Mouse (Mus musculus) urinary bladder, adult 2 months (tissue): ENCODE measurements around the gene Katnal1. TPM values are rescaled to one million over a fixed set of nuclear protein-coding genes. Genes with fewer than 3 reads are reported as not detected.

Source experiments
- DNase-seq: peaks from one replicate; pipeline ENCODE4 v3.0.0; 2022; ENCODE audit warnings: low spot score
- polyA plus RNA-seq: library from polyadenylated mRNA; depleted of rRNA; stranded (reverse); fragments of >200 nt; gene quantifications from 2 replicates; pipeline ENCODE4 v1.2.3, GENCODE M21; 2012

Gene Katnal1
- polyA plus RNA-seq, 1 experiment: 6.3 TPM

GRCm38 (mm10) chr5:148954314-148955060 is 25.4 kb upstream of the Katnal1 start:
- DNase-seq: no peak

GRCm38 (mm10) chr5:148953098-148953497 is 24.0 kb upstream of the Katnal1 start:
- no peak for DNase-seq

- DNase-seq: no peak
Measured at GRCm38 (mm10) chr5:148952419-148952818, 23.3 kb upstream of the Katnal1 start.

DNA sequence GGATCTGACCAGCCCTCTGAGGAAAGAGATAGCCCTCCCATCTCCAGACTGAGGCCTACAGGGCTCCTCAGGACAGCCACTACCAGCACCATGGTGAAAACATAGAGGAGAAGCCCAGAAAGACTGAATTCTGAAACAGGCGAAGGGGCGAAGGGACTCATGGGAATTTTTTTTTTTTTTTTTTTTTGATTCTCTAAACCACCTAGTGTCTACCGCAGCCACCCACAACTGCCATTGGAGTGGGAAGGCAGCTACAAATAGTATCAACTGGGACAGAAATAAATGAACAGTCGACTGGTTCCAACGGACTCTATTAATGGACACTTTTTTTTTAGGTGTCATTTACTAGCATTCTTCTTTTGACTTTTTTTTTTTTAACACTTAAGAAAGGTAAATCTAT is 22.2 kb upstream of the Katnal1 start:
- no peak for DNase-seq

DNA sequence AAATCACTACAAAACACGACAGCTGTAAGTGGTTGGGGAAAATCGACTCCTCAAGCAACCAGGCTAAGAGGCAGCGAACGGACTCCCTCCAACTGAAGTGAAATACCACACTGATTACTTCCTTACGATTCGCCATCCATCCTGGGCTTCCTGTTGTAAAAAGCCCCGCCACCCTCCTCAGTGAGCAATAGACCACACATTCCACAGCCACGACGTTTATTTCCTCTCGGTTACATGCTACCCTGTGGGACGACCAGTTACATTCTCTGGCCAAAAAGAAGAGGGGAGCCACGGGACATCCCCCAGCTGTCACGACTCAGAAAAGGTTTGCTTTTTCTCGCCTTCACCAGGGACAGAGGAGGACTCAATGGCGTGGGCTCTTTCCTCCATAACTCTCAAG is 20.9 kb upstream of the Katnal1 start:
- DNase-seq: no peak

DNA sequence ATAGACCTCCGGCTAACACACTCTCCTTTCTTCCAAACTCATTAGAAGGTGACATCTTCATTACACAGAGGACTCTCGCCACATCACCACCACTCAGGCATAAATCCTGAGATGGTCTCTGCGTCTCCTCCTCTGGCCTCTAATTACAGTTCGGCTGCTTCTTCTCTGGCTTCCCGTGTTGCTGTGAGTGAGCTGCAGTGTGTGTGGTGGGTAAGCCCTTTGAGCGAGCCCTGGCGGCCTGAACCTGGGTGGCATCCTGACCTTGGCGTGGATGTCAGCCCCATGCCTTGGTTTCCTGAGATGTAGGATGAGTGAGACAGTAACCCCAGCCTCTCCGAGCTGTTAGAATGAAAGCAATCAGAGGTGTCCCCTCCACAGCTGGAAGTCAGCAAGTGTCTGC is 19.5 kb upstream of the Katnal1 start:
- DNase-seq: no peak

- no peak for DNase-seq
Measured at GRCm38 (mm10) chr5:148947412-148947811, 18.3 kb upstream of the Katnal1 start.

GRCm38 (mm10) chr5:148946787-148947186 is 17.7 kb upstream of the Katnal1 start:
- DNase-seq: no peak

GRCm38 (mm10) chr5:148945735-148946134 is 16.6 kb upstream of the Katnal1 start:
- DNase-seq: no peak

- no peak for DNase-seq
Measured at GRCm38 (mm10) chr5:148944024-148944423, 14.9 kb upstream of the Katnal1 start.

- no peak for DNase-seq
Measured at GRCm38 (mm10) chr5:148943444-148943843, 14.3 kb upstream of the Katnal1 start.

GRCm38 (mm10) chr5:148942957-148943356 is 13.8 kb upstream of the Katnal1 start:
- no peak for DNase-seq

DNA sequence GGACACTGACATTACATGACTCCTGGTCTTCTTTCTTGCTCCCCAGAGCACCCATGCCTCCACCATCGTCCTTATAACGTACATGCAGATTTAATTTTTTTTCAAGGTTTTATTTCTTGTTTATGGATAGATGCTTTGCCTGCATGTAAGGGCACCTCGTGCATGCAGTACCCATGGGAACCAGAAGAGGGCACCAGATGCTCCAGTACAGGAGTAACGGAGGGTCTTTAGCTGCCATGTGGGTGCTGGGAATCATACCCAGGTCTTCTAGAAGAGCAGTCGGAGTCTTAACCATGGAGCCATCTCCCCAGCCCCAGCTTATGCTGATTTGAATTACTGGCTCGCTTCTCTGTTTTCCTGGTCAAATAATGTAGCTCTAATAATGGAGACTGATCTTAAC is 13.2 kb upstream of the Katnal1 start:
- DNase-seq: no peak

GRCm38 (mm10) chr5:148941867-148942266 is 12.7 kb upstream of the Katnal1 start:
- no peak for DNase-seq

- DNase-seq: no peak
Measured at GRCm38 (mm10) chr5:148939948-148940382, 10.8 kb upstream of the Katnal1 start.

DNA sequence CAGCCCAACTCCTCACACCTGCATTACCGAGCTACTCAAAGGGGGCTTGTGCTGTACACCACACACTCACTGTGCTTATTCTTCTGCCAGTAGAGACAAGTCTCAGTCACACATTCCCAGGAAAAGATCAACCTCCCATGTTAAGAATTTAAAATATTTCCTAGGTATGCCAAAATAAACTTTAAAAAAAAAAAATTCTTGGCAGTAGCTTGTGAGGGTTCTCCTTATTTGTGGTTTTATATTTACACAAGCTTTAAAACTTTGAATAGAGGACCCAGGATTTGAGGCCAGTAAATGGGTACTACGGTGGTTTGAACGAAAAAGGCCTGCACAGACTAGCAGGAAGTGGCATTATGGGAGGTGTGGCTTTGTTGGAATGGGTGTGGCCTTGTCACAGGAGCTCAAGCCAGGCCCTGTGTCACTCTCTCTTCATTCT is 7.4 kb upstream of the Katnal1 start:
- no peak for DNase-seq

- no peak for DNase-seq
Measured at GRCm38 (mm10) chr5:148935871-148936270, 6.8 kb upstream of the Katnal1 start.

DNA sequence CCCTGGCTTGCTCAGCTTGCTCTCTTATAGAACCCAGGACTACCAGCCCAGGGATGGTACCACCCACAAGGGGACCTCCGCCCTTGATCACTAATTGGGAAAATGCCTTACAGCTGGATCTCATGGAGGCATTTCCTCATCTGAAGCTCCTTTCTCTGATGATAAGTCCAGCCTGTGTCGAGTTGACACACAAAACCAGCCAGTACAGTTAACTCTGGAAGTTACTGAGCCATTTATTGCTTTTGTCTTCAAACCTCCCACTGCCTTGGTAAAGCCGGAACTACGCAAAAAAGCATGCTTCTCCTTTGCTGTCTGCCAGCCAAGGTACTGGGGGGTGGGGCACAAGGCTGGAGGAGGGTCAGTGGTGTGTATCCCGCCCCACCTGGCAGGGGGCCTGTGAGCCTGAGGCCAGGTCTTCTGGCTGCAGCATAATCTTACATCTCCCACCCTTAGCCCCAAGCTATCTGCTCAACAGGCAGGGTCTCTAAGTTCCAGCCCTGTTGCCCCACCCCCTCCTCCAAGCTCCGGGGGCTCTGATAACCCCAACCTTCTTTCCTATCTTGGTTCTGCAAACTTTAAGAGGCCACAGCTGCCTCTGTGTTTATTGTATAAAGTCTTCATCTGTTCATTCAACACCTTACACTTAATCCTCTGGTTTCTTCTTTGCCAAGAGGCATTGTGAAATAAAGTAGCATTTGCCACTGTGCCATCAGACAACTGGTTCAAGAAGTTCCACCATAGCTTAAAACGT is 6.1 kb upstream of the Katnal1 start:
- DNase-seq: no peak

- no peak for DNase-seq
Measured at GRCm38 (mm10) chr5:148934457-148934856, 5.3 kb upstream of the Katnal1 start.

GRCm38 (mm10) chr5:148933767-148934166 is 4.6 kb upstream of the Katnal1 start:
- DNase-seq: no peak

GRCm38 (mm10) chr5:148931301-148931700 is 2.2 kb upstream of the Katnal1 start:
- DNase-seq: no peak

- peak; percentile 82 for DNase-seq
Measured at GRCm38 (mm10) chr5:148928382-148929115, 571 bp downstream of the Katnal1 start.
